Mouse (Mus musculus) neural tube, embryonic 12.5 days (tissue): ENCODE data around the gene Dock9. TPM values are rescaled to one million over a fixed set of nuclear protein-coding genes. Genes with fewer than 3 reads are reported as not detected.
"Not testable (repeated sequence)": the region's sequence is repeated elsewhere in the genome, so short reads cannot be mapped to it uniquely, and the experiment has no call there.

Experiments
- ATAC-seq: fragments of 200-750 bp; cut with Nextera tagmentation; 2 replicates; pipeline ENCODE4 v1.8.0; 2017; ENCODE audit warnings: low read depth, mild to moderate bottlenecking, moderate TSS enrichment, moderate library complexity; ENCODE audit not compliant: low FRiP score
- H3K27ac ChIP-seq: fragments of 300-500 bp; sonication (generic); 2 replicates; pipeline ENCODE4 v1.5.1; 2016
- H3K27me3 ChIP-seq: fragments of 300-500 bp; sonication (generic); replicated peaks from 2 replicates; pipeline ENCODE4 v1.6.1; 2016; ENCODE audit warnings: mild to moderate bottlenecking
- H3K36me3 ChIP-seq: fragments of 300-500 bp; sonication (generic); 2 replicates; pipeline ENCODE4 v1.6.1; 2016; ENCODE audit warnings: mild to moderate bottlenecking
- H3K4me1 ChIP-seq: fragments of 300-500 bp; sonication (generic); 2 replicates; pipeline ENCODE4 v1.6.1; 2016
- H3K4me2 ChIP-seq: fragments of 300-500 bp; sonication (generic); replicated peaks from 2 replicates; pipeline ENCODE4 v1.6.1; 2016; ENCODE audit warnings: mild to moderate bottlenecking
- H3K4me3 ChIP-seq: fragments of 300-500 bp; sonication (generic); 2 replicates; pipeline ENCODE4 v1.5.1; 2016
- H3K9ac ChIP-seq: fragments of 300-500 bp; sonication (generic); 2 replicates; pipeline ENCODE4 v1.6.1; 2016; ENCODE audit warnings: mild to moderate bottlenecking
- H3K9me3 ChIP-seq: fragments of 300-500 bp; sonication (generic); 2 replicates; pipeline ENCODE4 v1.6.1; 2016; ENCODE audit warnings: mild to moderate bottlenecking
- WGBS: fragments of 180-500 bp; shearing (Covaris S2); methylation state at CpG from one replicate; pipeline ENCODE4 v1.1.7; 2016; 5-methylcytosine and 5-hydroxymethylcytosine counted together
- polyA plus RNA-seq: library from polyadenylated mRNA; unstranded; fragments of >200 nt; fragmentation: Nextera tagmentation; extraction: Ambion mirVana; gene quantifications from 2 replicates; pipeline ENCODE4 v1.2.1, GENCODE M21; 2016

Dock9 gene
- polyA plus RNA-seq, 1 experiment from 2014 or later: 4.6 TPM

GRCm38 (mm10) chr14:121706482-121706901 lies 91.1 kb downstream of the Dock9 start:
- no peak overlapping the region for H3K9ac ChIP-seq
- no peaks in the 10 kb centered on the region for H3K36me3 ChIP-seq
- 56% methylated on average over 3 of the region's 3 CpGs for WGBS
- H3K4me2 ChIP-seq: no peak overlapping the region
- H3K4me3 ChIP-seq: no peak overlapping the region
- H3K9me3 ChIP-seq: no peaks in the 10 kb centered on the region
- H3K4me1 ChIP-seq: no peaks in the 10 kb centered on the region
- no peaks in the 10 kb centered on the region for H3K27me3 ChIP-seq
- H3K27ac ChIP-seq: no peak overlapping the region
- no peak for ATAC-seq

GRCm38 (mm10) chr14:121705644-121706043 lies 92.0 kb downstream of the Dock9 start:
- ATAC-seq: no peak
- Histone ChIP-seq H3K27me3 (no peaks in the 10 kb centered on the region), H3K4me2 (no peak overlapping the region), H3K9ac (no peak overlapping the region), H3K36me3 (no peaks in the 10 kb centered on the region), H3K4me3 (no peak overlapping the region), H3K9me3 (no peaks in the 10 kb centered on the region), H3K27ac (no peak overlapping the region), H3K4me1 (no peaks in the 10 kb centered on the region)
- 68% methylated on average over 5 of the region's 5 CpGs for WGBS

- Histone ChIP-seq H3K4me2 (no peak overlapping the region), H3K4me3 (no peak overlapping the region), H3K9me3 (no peaks in the 10 kb centered on the region), H3K9ac (no peak overlapping the region), H3K27ac (no peak overlapping the region), H3K27me3 (no peaks in the 10 kb centered on the region), H3K4me1 (peaks cover 9% of the 10 kb centered on the region), H3K36me3 (no peaks in the 10 kb centered on the region)
- ATAC-seq: no peak
- 62% methylated on average over 4 of the region's 4 CpGs for WGBS
Measured at GRCm38 (mm10) chr14:121702534-121702933, 95.1 kb downstream of the Dock9 start.

- no peak overlapping the region for H3K27ac ChIP-seq
- H3K9ac ChIP-seq: no peak overlapping the region
- H3K36me3 ChIP-seq: no peaks in the 10 kb centered on the region
- no peak overlapping the region for H3K4me3 ChIP-seq
- 73% methylated on average over 1 of the region's 1 CpGs for whole genome bisulfite sequencing
- H3K27me3 ChIP-seq: no peaks in the 10 kb centered on the region; the same call in 1 of the 2 replicates
- no peaks in the 10 kb centered on the region for H3K9me3 ChIP-seq
- no peak for ATAC-seq
- peaks cover 17% of the 10 kb centered on the region for H3K4me1 ChIP-seq
- no peak overlapping the region for H3K4me2 ChIP-seq
Measured at GRCm38 (mm10) chr14:121700013-121700412, 97.6 kb downstream of the Dock9 start.

GRCm38 (mm10) chr14:121698620-121698950 lies 99.1 kb downstream of the Dock9 start:
- no peak overlapping the region for H3K4me3 ChIP-seq
- no peak for ATAC-seq
- no peak overlapping the region for H3K27ac ChIP-seq
- H3K9ac ChIP-seq: 0 out of 2 replicates have a peak overlapping the region, but pooled peaks have one; percentile 33
- H3K27me3 ChIP-seq: no peaks in the 10 kb centered on the region; the same call in 1 of the 2 replicates
- H3K9me3 ChIP-seq: no peaks in the 10 kb centered on the region
- H3K4me2 ChIP-seq: peak overlapping the region; percentile 61
- H3K4me1 ChIP-seq: peaks cover 17% of the 10 kb centered on the region
- H3K36me3 ChIP-seq: no peaks in the 10 kb centered on the region
- 15% methylated on average over 7 of the region's 7 CpGs for WGBS

- H3K9ac ChIP-seq: peak overlapping the region; percentile 33
- no peaks in the 10 kb centered on the region; the same call in 1 of the 2 replicates for H3K27me3 ChIP-seq
- peak; percentile 76 for ATAC-seq
- peak overlapping the region; percentile 61 for H3K4me2 ChIP-seq
- H3K9me3 ChIP-seq: no peaks in the 10 kb centered on the region
- WGBS: 8% methylated on average over 23 of the region's 23 CpGs
- H3K36me3 ChIP-seq: no peaks in the 10 kb centered on the region
- H3K4me3 ChIP-seq: peak overlapping the region; percentile 21
- H3K27ac ChIP-seq: 0 out of 2 replicates have a peak overlapping the region, but pooled peaks have one; percentile 0
- peaks cover 17% of the 10 kb centered on the region for H3K4me1 ChIP-seq
Measured at GRCm38 (mm10) chr14:121697709-121698619, 99.7 kb downstream of the Dock9 start.

- peak overlapping the region; percentile 61 for H3K4me2 ChIP-seq
- H3K9me3 ChIP-seq: no peaks in the 10 kb centered on the region
- H3K9ac ChIP-seq: no peak overlapping the region
- H3K4me3 ChIP-seq: peak overlapping the region; percentile 5; the same call in 1 of the 2 replicates
- WGBS: 8% methylated on average over 9 of the region's 9 CpGs
- ATAC-seq: no peak
- H3K27ac ChIP-seq: no peak overlapping the region
- H3K4me1 ChIP-seq: peaks cover 17% of the 10 kb centered on the region
- H3K27me3 ChIP-seq: no peaks in the 10 kb centered on the region; the same call in 1 of the 2 replicates
- no peaks in the 10 kb centered on the region for H3K36me3 ChIP-seq
Measured at GRCm38 (mm10) chr14:121697143-121697680, 100.4 kb downstream of the Dock9 start.

GRCm38 (mm10) chr14:121696429-121697118 lies 101.1 kb downstream of the Dock9 start:
- H3K27me3 ChIP-seq: no peaks in the 10 kb centered on the region; the same call in 1 of the 2 replicates
- no peak overlapping the region for H3K9ac ChIP-seq
- H3K27ac ChIP-seq: no peak overlapping the region
- H3K9me3 ChIP-seq: no peaks in the 10 kb centered on the region
- H3K4me2 ChIP-seq: peak overlapping the region; percentile 61
- no peak for ATAC-seq
- H3K4me3 ChIP-seq: no peak overlapping the region
- H3K4me1 ChIP-seq: peaks cover 17% of the 10 kb centered on the region
- WGBS: 70% methylated on average over 8 of the region's 8 CpGs
- H3K36me3 ChIP-seq: no peaks in the 10 kb centered on the region

GRCm38 (mm10) chr14:121694706-121695105 lies 102.9 kb downstream of the Dock9 start:
- H3K4me1 ChIP-seq: peaks cover 17% of the 10 kb centered on the region
- H3K36me3 ChIP-seq: no peaks in the 10 kb centered on the region
- H3K27ac ChIP-seq: no peak overlapping the region
- no peaks in the 10 kb centered on the region; the same call in 1 of the 2 replicates for H3K27me3 ChIP-seq
- ATAC-seq: no peak
- no peak overlapping the region for H3K4me2 ChIP-seq
- H3K9me3 ChIP-seq: no peaks in the 10 kb centered on the region
- WGBS: 89% methylated on average over 3 of the region's 3 CpGs
- H3K9ac ChIP-seq: no peak overlapping the region
- no peak overlapping the region for H3K4me3 ChIP-seq

- no peaks in the 10 kb centered on the region; the same call in 1 of the 2 replicates for H3K27me3 ChIP-seq
- no peaks in the 10 kb centered on the region for H3K9me3 ChIP-seq
- H3K4me2 ChIP-seq: no peak overlapping the region
- WGBS: 90% methylated on average over 11 of the region's 11 CpGs
- H3K36me3 ChIP-seq: no peaks in the 10 kb centered on the region
- no peak overlapping the region for H3K27ac ChIP-seq
- no peak overlapping the region for H3K4me3 ChIP-seq
- H3K9ac ChIP-seq: no peak overlapping the region
- H3K4me1 ChIP-seq: peaks cover 17% of the 10 kb centered on the region
- no peak for ATAC-seq
Measured at GRCm38 (mm10) chr14:121693991-121694594, 103.5 kb downstream of the Dock9 start.

GRCm38 (mm10) chr14:121689649-121690048 lies 108.0 kb downstream of the Dock9 start:
- WGBS: 68% methylated on average over 5 of the region's 5 CpGs
- not testable (repeated sequence) for H3K9me3 ChIP-seq, H3K36me3 ChIP-seq, H3K27me3 ChIP-seq, H3K4me1 ChIP-seq, H3K9ac ChIP-seq, ATAC-seq, H3K4me3 ChIP-seq, H3K4me2 ChIP-seq, H3K27ac ChIP-seq

- Histone ChIP-seq H3K9ac (no peak overlapping the region), H3K9me3 (no peaks in the 10 kb centered on the region), H3K4me1 (no peaks in the 10 kb centered on the region; the same call in 1 of the 2 replicates), H3K27me3 (no peaks in the 10 kb centered on the region), H3K4me3 (no peak overlapping the region), H3K36me3 (no peaks in the 10 kb centered on the region), H3K4me2 (no peak overlapping the region), H3K27ac (no peak overlapping the region)
- ATAC-seq: no peak
- 46% methylated on average over 1 of the region's 1 CpGs for WGBS
Measured at GRCm38 (mm10) chr14:121688175-121688574, 109.5 kb downstream of the Dock9 start.
